In the genomic region with DNA sequence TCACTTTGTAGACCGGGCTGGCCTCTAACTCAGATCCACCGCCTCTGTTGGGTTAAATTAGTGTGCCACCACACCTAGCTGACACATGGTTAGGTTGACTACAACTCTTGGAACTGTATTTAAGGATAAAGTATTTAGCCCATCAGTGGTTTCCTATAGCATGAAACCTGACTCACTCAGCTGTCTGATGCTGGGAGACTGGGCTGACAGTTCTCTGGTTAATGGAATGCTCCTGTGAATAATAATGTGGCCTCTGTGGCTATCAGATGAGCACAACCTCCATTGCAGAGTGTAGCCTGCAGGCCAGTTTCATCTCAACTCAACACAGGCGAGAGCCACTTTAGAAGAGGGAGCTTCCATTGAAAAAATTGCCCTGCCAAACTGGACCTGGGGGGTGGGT, we compare ENCODE assay signal across 20 mouse cellular contexts.
DNase-seq lines count a peak whose midpoint lies in the region; ATAC-seq and TF ChIP-seq lines count a peak whose summit lies in the region.
"Had no signal": no experiment of that assay in that cellular context is flagged by ENCODE, and none has a peak within 500 bp of the region (broad histone marks: within the 10 kb centered on the region; RNA-seq: fewer than 3 reads in every experiment).

No protein-coding gene starts in this region.

- peaks cover 1% of the 10 kb centered on the region; the same call in 1 of the 2 replicates for H3K36me3 ChIP-seq in ES-E14 (ENCODE audit: control insufficient read depth, insufficient read depth, low read length, poor library complexity, severe bottlenecking)
- no peaks in the 10 kb centered on the region for H3K36me3 ChIP-seq in midbrain, embryonic 10.5 days
- H3K36me3 ChIP-seq: embryonic facial prominence, embryonic 10.5 days; embryonic facial prominence, embryonic 12.5 days; forebrain, embryonic 15.5 days had no signal

- H3K27me3 ChIP-seq in midbrain, embryonic 10.5 days (ENCODE audit: low read depth, poor library complexity, severe bottlenecking) = no peaks in the 10 kb centered on the region
- H3K27me3 ChIP-seq: embryonic facial prominence, embryonic 12.5 days; forebrain, embryonic 13.5 days; forebrain, embryonic 15.5 days had no signal

- H3K27ac ChIP-seq in ES-E14 (ENCODE audit: insufficient read depth, low read depth, low read length, poor library complexity, severe bottlenecking) = 0 out of 2 replicates have a peak overlapping the region, but pooled peaks have one; percentile 15
- no peak overlapping the region for H3K27ac ChIP-seq in midbrain, embryonic 10.5 days (replicated peaks)
- H3K27ac ChIP-seq: embryonic facial prominence, embryonic 10.5 days; embryonic facial prominence, embryonic 12.5 days; forebrain, embryonic 13.5 days; forebrain, embryonic 15.5 days had no signal

- no peak overlapping the region for H3K9ac ChIP-seq in ES-E14 (ENCODE audit: insufficient read depth, low read depth, low read length, poor library complexity, severe bottlenecking)
- H3K9ac ChIP-seq: embryonic facial prominence, embryonic 12.5 days; forebrain, embryonic 13.5 days; forebrain, embryonic 15.5 days; forebrain, postnatal 0 days had no signal

- no peaks in the 10 kb centered on the region for H3K9me3 ChIP-seq in ES-E14 (ENCODE audit: control insufficient read depth, insufficient read depth, low read depth, low read length)
- H3K9me3 ChIP-seq in midbrain, embryonic 10.5 days (replicated peaks) = no peaks in the 10 kb centered on the region
- H3K9me3 ChIP-seq: embryonic facial prominence, embryonic 10.5 days; embryonic facial prominence, embryonic 12.5 days; forebrain, embryonic 13.5 days; forebrain, embryonic 15.5 days; G1E had no signal

- 87% methylated on average over 3 of the region's 3 CpGs for WGBS in midbrain, embryonic 10.5 days

- H3K4me1 ChIP-seq in ES-E14 (ENCODE audit: control insufficient read depth in 2 of 2, insufficient read depth in 2 of 2, low read length in 2 of 2, poor library complexity in 1 of 2) = peaks cover 19 to 25% of the 10 kb centered on the region in 2 experiments
- peaks cover 19% of the 10 kb centered on the region for H3K4me1 ChIP-seq in midbrain, embryonic 10.5 days
- H3K4me1 ChIP-seq: forebrain, embryonic 13.5 days; forebrain, embryonic 15.5 days had no signal

- no peak overlapping the region for H3K4me3 ChIP-seq in ES-E14 (ENCODE audit: insufficient read depth in 1 of 2, low read depth in 1 of 2, low read length in 2 of 2, poor library complexity in 1 of 2, severe bottlenecking in 1 of 2)
- no peak overlapping the region for H3K4me3 ChIP-seq in midbrain, embryonic 10.5 days
- H3K4me3 ChIP-seq: embryonic facial prominence, embryonic 10.5 days; embryonic facial prominence, embryonic 12.5 days; forebrain, embryonic 13.5 days; forebrain, embryonic 15.5 days had no signal

- in situ Hi-C loops in ES-E14 (cut with MboI; ENCODE audit: low sequenced_read_pairs in 2 of 2, unreplicated experiment in 2 of 2) = no loop called here

- ATAC-seq in CD4-positive, CD25-positive, alpha-beta regulatory T cell, adult 4 months = no peak
- ATAC-seq: forebrain, embryonic 13.5 days; forebrain, embryonic 15.5 days; forebrain, postnatal 0 days had no signal

- intact Hi-C loops in heart, postnatal 25 days (cut with DNase I) = loop anchor here (2.0 to 5.0 kb wide), 3 partner anchors 36 to 136 kb away; no protein-coding TSS in a partner anchor

- peak; percentile 54 for DNase-seq in heart, adult 11 months
- no peak for DNase-seq in heart, postnatal 25 days (ENCODE audit: low spot score)
- DNase-seq in ES-E14 (ENCODE audit: low read depth, low spot score) = no peak
- DNase-seq in midbrain, embryonic 10.5 days (ENCODE audit: low spot score) = no peak
- DNase-seq: adrenal gland, adult 2 months; adrenal gland, postnatal 10 days; adrenal gland, postnatal 25 days; B cell, adult 2 months; cerebellum, adult 11 months; cerebellum, adult 18-20 months; cerebellum, adult 8-10 months; cerebellum, adult 9-11 months; cerebellum, postnatal 25 days; forebrain, postnatal 0 days had no signal

TF ChIP-seq in ES-E14, 5 proteins besides CTCF, POLR2A, EP300 and RAD21:
- no peak for TF ChIP-seq HCFC1 (IDR thresholded peaks at IDR 0.05; ENCODE audit: borderline replicate concordance, insufficient read depth, low read length)
- no peak for TF ChIP-seq ZC3H11A (IDR thresholded peaks at IDR 0.05; ENCODE audit: borderline replicate concordance, low read depth, low read length)
- TF ChIP-seq CHD2 (IDR thresholded peaks at IDR 0.05; ENCODE audit: low read depth, low read length) = no peak
- no peak for TF ChIP-seq ZNF384 (IDR thresholded peaks at IDR 0.05; ENCODE audit: low read depth, low read length)
- TF ChIP-seq MAFK (IDR thresholded peaks at IDR 0.05; ENCODE audit: insufficient read depth, low read depth, low read length) = no peak
